Mouse (Mus musculus) embryonic facial prominence, embryonic 13.5 days (tissue): ENCODE measurements at regions not wholly inside any gene's neighbourhood (a gene's known extent, or its start where the extent isn't known, plus 50 kb on each side); places are given as distances from the start of the nearest gene placed in this dataset.
A peak's percentile ranks its signal among the peaks of the same experiment; 100 is the strongest.

Experiments
- ATAC-seq: fragments of 200-750 bp; cut with Nextera tagmentation; 2 replicates; pipeline ENCODE4 v1.8.0; 2017; ENCODE audit warnings: low read depth; ENCODE audit not compliant: insufficient number of reproducible peaks, insufficient read depth, low FRiP score, low TSS enrichment
- H3K27ac ChIP-seq: fragments of 300-500 bp; sonication (generic); 2 replicates; pipeline ENCODE4 v1.5.1; 2015; ENCODE audit warnings: moderate library complexity, mild to moderate bottlenecking, inconsistent platforms
- H3K27me3 ChIP-seq: fragments of 300-500 bp; sonication (generic); 2 replicates; pipeline ENCODE4 v1.6.1; 2015; ENCODE audit warnings: mild to moderate bottlenecking, inconsistent platforms
- H3K36me3 ChIP-seq: fragments of 300-500 bp; sonication (generic); 2 replicates; pipeline ENCODE4 v1.6.1; 2015; ENCODE audit warnings: mild to moderate bottlenecking, inconsistent platforms
- H3K4me1 ChIP-seq: fragments of 300-500 bp; sonication (generic); 2 replicates; pipeline ENCODE4 v1.6.1; 2015; ENCODE audit warnings: inconsistent platforms
- H3K4me2 ChIP-seq: fragments of 300-500 bp; sonication (generic); 2 replicates; pipeline ENCODE4 v1.6.1; 2015; ENCODE audit warnings: moderate library complexity, mild to moderate bottlenecking, inconsistent platforms
- H3K4me3 ChIP-seq: fragments of 300-500 bp; sonication (generic); 2 replicates; pipeline ENCODE4 v1.5.1; 2015; ENCODE audit warnings: mild to moderate bottlenecking, inconsistent platforms
- H3K9ac ChIP-seq: fragments of 300-500 bp; sonication (generic); 2 replicates; pipeline ENCODE4 v1.6.1; 2015; ENCODE audit warnings: mild to moderate bottlenecking, inconsistent platforms
- H3K9me3 ChIP-seq: fragments of 300-500 bp; sonication (generic); 2 replicates; pipeline ENCODE4 v1.6.1; 2016; ENCODE audit warnings: inconsistent platforms
- WGBS: fragments of 180-500 bp; shearing (Covaris S2); methylation state at CpG from one replicate; pipeline ENCODE4 v1.1.7; 2015; ENCODE audit warnings: mixed read lengths; 5-methylcytosine and 5-hydroxymethylcytosine counted together

DNA sequence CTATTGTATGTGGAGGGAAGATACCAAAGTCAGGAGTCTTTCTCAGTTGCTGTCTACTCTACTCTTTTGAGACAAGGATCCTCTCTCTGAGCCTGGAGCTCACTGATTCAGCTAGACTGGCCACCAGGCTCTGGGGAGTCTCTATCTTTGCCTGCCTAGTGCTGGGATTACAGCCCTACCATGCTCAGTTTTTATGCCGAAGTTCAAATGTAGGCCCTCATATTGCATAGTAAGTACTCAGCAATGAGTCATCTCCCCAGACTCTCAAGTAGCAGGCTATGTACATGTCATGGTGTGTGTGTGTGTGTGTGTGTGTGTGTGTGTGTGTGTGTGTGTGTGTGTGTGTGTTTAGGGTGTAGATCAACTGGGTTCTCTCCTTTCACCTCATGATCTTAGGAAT, 55.6 kb upstream of the Hddc2 start:
- Histone ChIP-seq H3K36me3 (no peaks in the 10 kb centered on the region), H3K9me3 (no peaks in the 10 kb centered on the region)
- ATAC-seq: no peak

DNA sequence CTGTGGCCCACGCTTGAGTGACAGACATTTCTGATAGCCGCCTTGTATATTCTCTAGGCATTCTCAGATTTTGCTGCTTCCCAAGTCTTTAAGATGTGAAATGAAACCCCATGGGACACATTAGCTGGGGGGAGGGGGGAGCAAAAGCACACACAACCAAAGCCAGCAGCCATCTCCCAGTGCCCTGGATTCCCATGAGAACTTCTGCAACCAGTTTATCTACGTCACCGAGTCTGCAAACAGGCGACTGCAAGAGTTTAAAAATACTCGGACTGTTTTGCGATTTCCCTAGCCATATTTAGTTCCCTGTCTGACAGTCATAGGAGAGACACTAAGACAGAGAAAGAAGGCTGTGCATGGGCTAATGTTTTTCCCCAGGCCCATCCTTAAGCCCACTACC, 52.3 kb upstream of the Hddc2 start:
- no peak overlapping the region for H3K9ac ChIP-seq
- H3K9me3 ChIP-seq: no peaks in the 10 kb centered on the region
- no peak overlapping the region for H3K4me3 ChIP-seq
- no peak overlapping the region for H3K4me2 ChIP-seq
- H3K27ac ChIP-seq: peak overlapping the region; percentile 19; the same call in 1 of the 2 replicates
- no peak for ATAC-seq
- peaks cover 9% of the 10 kb centered on the region; the same call in 1 of the 2 replicates for H3K4me1 ChIP-seq
- H3K36me3 ChIP-seq: no peaks in the 10 kb centered on the region
- 47% methylated on average over 7 of the region's 7 CpGs for WGBS
- H3K27me3 ChIP-seq: no peaks in the 10 kb centered on the region

More for the DNA sequence above, 55.6 kb upstream of the Hddc2 start:
- Histone ChIP-seq H3K9ac (no peak overlapping the region), H3K4me1 (peaks cover 9% of the 10 kb centered on the region), H3K27ac (no peak overlapping the region; the same call in 1 of the 2 replicates), H3K27me3 (no peaks in the 10 kb centered on the region), H3K4me3 (no peak overlapping the region), H3K4me2 (no peak overlapping the region)
- WGBS: 90% methylated on average over 1 of the region's 1 CpGs
